Comparison of ENCODE assay signal across 9 mouse cellular contexts in genomic region chr14:8000831-8001685, GRCm38 (mm10). TPM values are rescaled to one million over a fixed set of nuclear protein-coding genes. Genes with fewer than 3 reads are reported as not detected.
A peak's percentile ranks its signal among the peaks of the same experiment; 100 is the strongest.
DNase-seq lines count a peak whose midpoint lies in the region; ATAC-seq lines count a peak whose summit lies in the region.
"Had no signal": no experiment of that assay in that cellular context is flagged by ENCODE, and none has a peak within 500 bp of the region (broad histone marks: within the 10 kb centered on the region; RNA-seq: fewer than 3 reads in every experiment).

No protein-coding gene starts in this region.

- no peak overlapping the region for H3K9ac ChIP-seq in heart, embryonic 14.5 days (ENCODE audit: low read length)

- intact Hi-C loops in left cerebral cortex, postnatal 36 days (cut with DNase I): loop anchor here (5.0 kb wide), 1 partner anchor 41 kb away; no protein-coding TSS in a partner anchor

- H3K4me1 ChIP-seq in heart, embryonic 14.5 days (ENCODE audit: control insufficient read depth in 2 of 2, insufficient read depth in 2 of 2, low read length in 2 of 2): peaks cover 12 to 17% of the 10 kb centered on the region in 2 experiments

- no peak overlapping the region for H3K4me3 ChIP-seq in heart, embryonic 14.5 days (ENCODE audit: control insufficient read depth in 1 of 2, insufficient read depth in 1 of 2, low read depth in 1 of 2, low read length in 2 of 2)

- no peaks in the 10 kb centered on the region for H3K36me3 ChIP-seq in heart, embryonic 14.5 days (ENCODE audit: control insufficient read depth, insufficient read depth, low read length)

- peaks cover 26% of the 10 kb centered on the region for H3K27me3 ChIP-seq in heart, embryonic 14.5 days (ENCODE audit: control insufficient read depth, insufficient read depth, low read length)

- H3K4me2 ChIP-seq in heart, embryonic 14.5 days (ENCODE audit: low read length): peak overlapping the region; percentile 42

- no peak for DNase-seq in heart, adult 8-10 months (ENCODE audit: low spot score)
- peak; percentile 34 to 47 for DNase-seq in B cell, adult 2 months
- DNase-seq in brain, adult 2 months (ENCODE audit: low read depth, low spot score): peak; percentile 80
- peak; percentile 54 to 56 for DNase-seq in left cerebral cortex, postnatal 36 days (ENCODE audit: low spot score in 2 of 2)
- DNase-seq in urinary bladder, postnatal 4 days (ENCODE audit: low spot score in 2 of 2): no peak
- DNase-seq: kidney, adult 2 months; lung, postnatal 10 days had no signal

- no peak overlapping the region for H3K27ac ChIP-seq in heart, embryonic 14.5 days (replicated peaks in 1 of 2; ENCODE audit: control insufficient read depth in 1 of 2, insufficient read depth in 1 of 2, low read depth in 2 of 2, low read length in 2 of 2)

- ATAC-seq in heart, embryonic 14.5 days (ENCODE audit: insufficient number of reproducible peaks, insufficient read depth, low FRiP score, low read depth): no peak
- no peak for ATAC-seq in erythroblast, adult 5-6 weeks (replicated peaks; ENCODE audit: low FRiP score, poor library complexity, severe bottlenecking)

- WGBS in heart, embryonic 14.5 days: 17% methylated on average over 15 of the region's 17 CpGs

- H3K9me3 ChIP-seq in heart, embryonic 14.5 days (ENCODE audit: control insufficient read depth, low read length): no peaks in the 10 kb centered on the region

RNA-seq across cellular contexts. Expression of gene Abhd6, which starts 1.6 kb away (rescaled TPM):
- 11.3 and 11.8 TPM in 2 replicates for polyA plus RNA-seq in heart, embryonic 14.5 days (2014; fragmentation: Nextera tagmentation; extraction: Ambion mirVana)
- total RNA-seq in heart, adult 8-10 months (2022): 10 to 100 TPM; 11.0 to 14.3 (median 12.2) TPM
- 10 to 100 TPM; 63.4 to 74.0 TPM for total RNA-seq in left cerebral cortex, postnatal 36 days (2021)
- total RNA-seq in erythroblast, adult 5-6 weeks (2015; ENCODE audit: low replicate concordance): not detected in 2 replicates
- not detected in 2 replicates for total RNA-seq in erythroblast, adult 5-6 weeks (2017; ENCODE audit: low replicate concordance)

RNA-seq across cellular contexts. Expression of gene Dnase1l3, which starts 6.7 kb away (rescaled TPM):
- 0.08 and 0.13 TPM in 2 replicates for polyA plus RNA-seq in heart, embryonic 14.5 days (2014; fragmentation: Nextera tagmentation; extraction: Ambion mirVana)
- total RNA-seq in heart, adult 8-10 months (2022): under 1 TPM in 3 of 4 experiments, not detected in 1; 0.06 to 0.17 (median 0.11) TPM
- not detected for total RNA-seq in left cerebral cortex, postnatal 36 days (2021)
- total RNA-seq in erythroblast, adult 5-6 weeks (2015; ENCODE audit: low replicate concordance): 0.19 TPM in 1 of 2 replicates, not detected in the other
- total RNA-seq in erythroblast, adult 5-6 weeks (2017; ENCODE audit: low replicate concordance): not detected in 2 replicates

RNA-seq across cellular contexts. Expression of gene Gm45521, which starts 44.0 kb away (rescaled TPM):
- polyA plus RNA-seq in heart, embryonic 14.5 days (2014; fragmentation: Nextera tagmentation; extraction: Ambion mirVana): not detected in 2 replicates
- not detected for total RNA-seq in heart, adult 8-10 months (2022)
- total RNA-seq in left cerebral cortex, postnatal 36 days (2021): not detected
- not detected in 2 replicates for total RNA-seq in erythroblast, adult 5-6 weeks (2015; ENCODE audit: low replicate concordance)
- total RNA-seq in erythroblast, adult 5-6 weeks (2017; ENCODE audit: low replicate concordance): not detected in 2 replicates
- polyA plus RNA-seq: kidney, adult 2 months had no signal

Comparison
In these comparisons a context has a peak if more than half of its experiments do, and no peak if none do; other contexts are left out.
1. DNase-seq: peak in B cell, adult 2 months (2 of 2), brain, adult 2 months (single experiment) and left cerebral cortex, postnatal 36 days (2 of 2); none in heart, adult 8-10 months (single experiment) and urinary bladder, postnatal 4 days (0 of 2).
2. RNA of gene Abhd6, which starts 1.6 kb away (total RNA-seq): 63.4 to 74.0 TPM in left cerebral cortex, postnatal 36 days and 11.0 to 14.3 TPM in heart, adult 8-10 months; not detected in erythroblast, adult 5-6 weeks; every median in the first group is over 10 times any median in the second.